Mouse (Mus musculus) brown adipose tissue, adult 24 weeks (tissue): ENCODE measurements around the gene Lxn. TPM values are rescaled to one million over a fixed set of nuclear protein-coding genes. Genes with fewer than 3 reads are reported as not detected.

Source experiments
- polyA plus RNA-seq: library from polyadenylated mRNA; stranded (reverse); fragments of >200 nt; gene quantifications from 2 replicates; pipeline ENCODE4 v1.2.4, GENCODE M21; 2012; ENCODE audit not compliant: missing spikeins, insufficient read depth, insufficient read length

Lxn gene
- polyA plus RNA-seq, 1 experiment, result 3.3 TPM

Other genes starting within 250 kb of the Lxn start
- gene Mlf1, start 89.8 kb downstream of the Lxn start, polyA plus RNA-seq, result 10.9 and 13.2 TPM in 2 replicates
- not detected in 2 replicates for gene Gm17402, start 88.8 kb downstream of the Lxn start, polyA plus RNA-seq
- gene Gfm1, start 33.8 kb downstream of the Lxn start, polyA plus RNA-seq, result 158 and 167 TPM in 2 replicates
- 2.3 TPM in 1 of 2 replicates, not detected in the other for gene Rarres1, start 51.6 kb upstream of the Lxn start, polyA plus RNA-seq
- 17.1 and 20.7 TPM in 2 replicates for gene Mfsd1, start 118.8 kb upstream of the Lxn start, polyA plus RNA-seq